Mouse (Mus musculus) kidney, adult 11 months (tissue): ENCODE measurements around the gene Sox12.
"Not testable (repeated sequence)": the region's sequence is repeated elsewhere in the genome, so short reads cannot be mapped to it uniquely, and the experiment has no call there.

Experiments
- DNase-seq: peaks from one replicate; pipeline ENCODE4 v3.0.0; 2022

Gene Sox12

DNA sequence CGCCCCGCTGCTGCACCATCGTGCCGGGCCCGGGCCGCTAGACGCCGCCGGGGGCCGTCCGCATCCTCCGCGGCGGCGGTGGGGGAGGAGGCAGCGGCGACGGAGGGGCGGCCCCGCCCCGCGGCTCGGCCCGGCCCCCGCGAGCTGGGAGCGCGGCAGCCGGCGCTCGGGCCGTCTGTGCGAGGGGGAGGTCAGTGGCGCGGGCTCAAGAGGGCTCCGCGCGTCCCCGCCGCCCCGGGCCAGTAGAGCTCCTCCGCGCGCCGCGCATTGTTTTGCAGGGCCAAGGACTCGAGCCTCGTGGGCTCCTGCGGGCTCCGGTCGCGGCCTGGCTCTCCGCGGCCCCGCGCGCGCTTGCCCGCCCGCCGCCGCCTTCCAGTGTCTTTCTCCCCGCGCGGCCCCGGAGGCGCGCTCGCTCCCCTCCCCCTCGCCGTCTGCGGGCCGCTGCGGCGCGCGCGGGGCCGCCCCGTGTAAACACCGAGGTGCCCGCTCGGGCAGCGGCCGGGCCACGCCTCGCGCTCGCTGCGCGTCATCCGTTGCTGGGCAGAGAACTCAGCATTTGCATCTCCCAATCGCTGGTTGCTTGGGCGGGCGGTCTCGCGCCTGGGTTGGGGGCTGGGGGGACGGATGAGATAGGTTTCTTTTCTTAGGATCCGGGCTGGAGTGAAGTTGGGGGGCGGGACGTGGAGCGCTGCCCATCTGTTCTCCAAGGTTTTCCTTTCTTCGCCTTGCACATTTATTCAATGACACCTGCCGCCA, at the start of gene Sox12:
TSS of gene Sox12 (minus strand) at position 384 of the 756 bp plus-strand sequence.
- DNase-seq, result peak; percentile 93

DNA sequence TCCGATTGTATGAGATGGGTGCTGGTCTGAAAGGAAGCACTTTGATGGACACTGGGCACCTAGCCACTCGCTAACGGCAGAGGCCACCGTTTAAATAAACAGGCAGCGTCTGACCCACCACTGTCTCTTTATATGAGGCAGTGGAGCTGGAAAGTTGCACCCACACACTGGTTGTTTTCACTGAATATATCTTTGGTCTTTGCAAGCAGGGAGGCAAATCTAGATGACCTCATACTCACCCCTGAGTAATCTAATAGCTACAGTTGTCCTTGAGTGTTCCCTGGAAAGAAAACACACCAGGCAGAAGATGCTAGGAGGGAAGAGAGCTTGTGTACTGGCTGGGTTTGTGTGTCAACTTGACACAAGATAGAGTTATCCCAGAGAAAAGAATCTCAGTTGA, 49.6 kb upstream of the Sox12 start:
- DNase-seq, result no peak

DNA sequence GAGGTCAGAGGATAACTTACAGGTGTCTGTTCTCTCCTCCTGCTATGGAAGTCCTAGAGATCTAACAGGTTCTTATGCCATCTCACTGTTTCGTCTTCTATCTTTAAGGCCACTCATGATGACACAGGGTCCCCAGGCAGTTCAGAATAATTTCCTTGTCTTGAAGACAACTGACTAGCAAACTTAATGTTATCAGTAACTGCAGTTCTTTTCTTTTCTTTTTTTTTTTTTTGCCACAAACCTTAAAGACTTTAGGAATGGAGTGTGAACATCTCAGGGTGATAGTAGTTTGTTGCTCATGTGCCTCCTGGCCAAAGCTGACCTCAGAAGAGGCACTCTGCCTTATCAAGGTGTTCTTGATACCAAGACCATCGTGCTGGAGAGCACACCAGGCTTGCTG, 48.8 kb upstream of the Sox12 start:
- no peak for DNase-seq

DNA sequence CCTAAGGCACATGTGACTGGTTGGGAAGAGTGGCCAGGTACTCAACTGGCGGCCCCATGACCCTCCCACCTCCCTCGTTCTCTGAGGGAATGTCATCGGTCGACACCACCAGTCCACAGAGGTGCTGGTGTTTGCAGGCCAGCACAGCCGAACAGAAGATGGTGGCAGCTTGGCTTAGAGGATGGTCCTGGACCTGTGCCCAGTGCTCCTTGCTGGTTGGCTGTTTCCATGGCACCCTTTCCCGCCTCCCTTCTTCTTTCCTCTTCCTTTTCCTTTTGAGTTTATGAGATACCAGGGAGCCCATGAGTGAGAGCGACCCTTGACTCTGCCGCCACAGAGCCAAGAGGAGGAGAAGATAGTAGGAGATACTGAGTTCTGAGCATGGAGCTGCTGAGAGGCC, 45.4 kb upstream of the Sox12 start:
- no peak for DNase-seq

DNA sequence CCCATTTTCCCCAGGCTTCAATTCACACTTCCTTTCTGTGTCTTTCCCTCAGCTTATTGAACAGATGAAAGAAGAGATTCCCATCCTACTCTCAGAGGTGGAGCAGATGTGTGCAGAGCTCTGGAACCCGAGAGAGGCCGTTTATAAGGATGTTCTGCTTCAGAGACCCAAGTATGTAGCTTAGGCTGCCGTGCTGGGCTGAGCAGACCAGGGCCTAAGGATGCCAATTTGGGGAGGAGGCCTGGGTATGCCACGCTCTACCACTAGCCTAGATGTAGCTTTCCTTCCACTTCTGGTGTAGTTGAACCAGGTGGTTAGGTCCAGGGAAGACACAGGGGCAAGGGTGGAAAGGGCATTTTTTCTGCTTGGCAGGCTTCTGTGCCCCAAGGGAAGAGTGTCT, 44.5 kb upstream of the Sox12 start:
- no peak for DNase-seq

DNA sequence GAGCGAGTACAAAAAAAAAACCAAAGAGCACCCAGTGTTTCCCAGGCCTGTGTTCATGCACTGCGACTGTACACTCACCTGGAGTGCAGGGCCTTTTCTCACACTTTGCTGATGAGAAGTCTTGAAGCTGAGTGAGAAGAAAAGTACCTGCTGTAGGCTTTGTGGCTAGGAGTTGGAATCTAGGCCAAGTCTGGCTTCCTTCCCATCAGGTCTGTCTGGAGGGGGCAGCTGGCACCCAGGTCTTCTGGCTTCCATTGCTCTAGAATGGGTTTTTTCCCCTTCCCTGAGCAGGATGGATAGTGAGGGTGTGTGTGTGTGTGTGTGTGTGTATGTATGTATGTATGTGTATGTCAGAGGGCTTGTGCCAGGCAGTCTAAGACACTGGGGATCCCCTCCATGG, 42.0 kb upstream of the Sox12 start:
- DNase-seq, result no peak

DNA sequence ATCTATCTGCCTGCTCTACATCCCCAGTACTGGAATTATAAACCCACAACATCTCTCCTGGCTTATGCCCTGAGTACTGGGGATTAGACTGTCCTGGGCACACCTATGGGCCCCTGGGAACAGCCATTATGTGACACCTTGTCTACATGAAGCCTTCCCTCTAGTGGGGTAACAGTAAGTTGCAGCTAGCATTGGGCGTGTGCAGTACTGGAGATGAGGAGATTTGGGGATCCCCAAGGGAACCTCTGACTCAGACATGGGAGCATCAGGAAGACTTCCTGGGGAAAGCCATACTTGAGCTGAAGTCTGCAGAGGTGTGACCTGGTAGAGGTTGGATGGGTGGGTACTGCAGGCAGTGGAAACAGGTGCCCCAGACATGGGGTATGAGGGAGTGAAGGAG, 41.1 kb upstream of the Sox12 start:
- DNase-seq, result no peak

DNA sequence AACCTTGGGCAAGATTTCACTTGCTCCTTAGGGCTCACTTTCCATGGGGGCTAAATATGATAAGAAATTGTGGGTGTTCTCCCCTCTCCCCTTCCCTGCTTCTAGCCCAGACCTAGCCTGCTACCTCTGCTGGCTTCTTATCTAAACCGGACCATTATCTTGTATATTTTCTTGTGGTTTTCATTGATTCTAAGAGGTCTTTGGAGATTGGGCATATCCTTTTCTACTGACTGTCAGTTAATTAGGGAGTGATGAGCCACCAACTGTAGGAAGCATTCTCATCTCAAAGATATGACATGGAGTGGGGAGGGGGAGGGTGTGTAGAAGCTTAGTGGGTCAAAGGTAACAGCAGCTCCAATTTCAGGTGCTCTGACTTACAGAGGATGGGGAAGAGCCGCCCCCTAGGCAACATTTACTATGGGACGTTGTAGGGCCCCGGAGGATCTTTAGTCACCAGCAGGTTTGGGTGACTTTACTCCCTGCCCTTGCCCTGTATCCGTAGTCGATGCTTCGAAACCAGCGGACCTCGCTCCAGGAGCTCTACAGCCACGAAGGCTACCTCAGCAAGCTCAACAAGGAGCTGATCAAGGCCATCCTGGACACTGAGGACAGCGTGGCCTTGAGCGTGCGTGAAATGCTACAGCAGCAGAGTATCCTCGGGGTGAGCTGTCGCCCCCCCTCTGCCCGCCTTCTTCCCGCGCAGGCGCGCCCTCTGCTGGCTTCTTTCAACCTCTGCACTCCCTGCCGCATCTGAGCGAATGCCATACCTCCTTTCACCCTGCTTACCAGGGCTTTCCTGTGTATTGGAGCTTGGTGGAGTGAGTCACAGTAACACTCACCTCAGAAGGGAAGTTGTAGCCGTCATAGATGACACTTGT, 39.4 kb upstream of the Sox12 start:
- DNase-seq, result peak; percentile 68

DNA sequence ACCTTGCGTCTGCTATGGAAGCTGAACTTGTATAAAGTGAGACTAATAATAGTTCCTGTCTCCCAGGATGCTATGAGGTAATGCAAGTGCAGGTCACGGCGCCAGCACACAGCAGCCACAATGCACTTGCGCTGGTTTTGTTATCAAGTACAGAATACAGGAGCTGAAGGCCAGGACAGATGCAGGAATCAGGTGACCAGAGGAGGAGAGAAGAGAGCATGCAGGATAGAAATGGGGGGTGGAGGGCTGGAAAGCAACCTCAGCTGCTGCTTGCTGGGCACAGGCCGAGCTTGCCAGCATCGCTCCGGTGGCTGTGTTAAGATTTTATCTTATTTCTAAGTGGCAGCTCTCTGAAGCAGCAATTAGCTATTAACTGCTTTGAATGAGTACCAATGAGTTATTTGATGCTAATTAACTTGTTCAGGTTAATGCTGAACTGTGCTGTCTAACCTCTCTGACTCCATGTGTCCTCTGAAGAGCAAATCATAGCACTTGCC, 38.6 kb upstream of the Sox12 start:
- DNase-seq, result peak; percentile 58

DNA sequence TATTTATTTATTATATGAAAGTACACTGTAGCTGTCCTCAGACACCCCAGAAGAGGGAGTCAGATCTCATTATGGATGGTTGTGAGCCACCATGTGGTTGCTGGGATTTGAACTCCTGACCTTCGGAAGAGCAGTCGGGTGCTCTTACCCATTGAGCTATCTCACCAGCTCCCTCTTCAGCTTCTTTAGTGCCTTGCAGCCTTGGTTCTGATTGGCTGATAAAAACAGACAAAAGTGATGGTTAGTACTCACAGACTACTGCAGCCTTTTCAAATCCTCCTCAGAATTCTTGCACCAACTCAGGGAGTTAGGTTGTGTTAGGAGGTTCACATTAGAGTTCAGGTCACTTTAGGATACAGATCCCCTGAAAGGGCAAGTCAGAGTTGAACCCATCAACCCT, 30.6 kb upstream of the Sox12 start:
- not testable (repeated sequence) for DNase-seq

DNA sequence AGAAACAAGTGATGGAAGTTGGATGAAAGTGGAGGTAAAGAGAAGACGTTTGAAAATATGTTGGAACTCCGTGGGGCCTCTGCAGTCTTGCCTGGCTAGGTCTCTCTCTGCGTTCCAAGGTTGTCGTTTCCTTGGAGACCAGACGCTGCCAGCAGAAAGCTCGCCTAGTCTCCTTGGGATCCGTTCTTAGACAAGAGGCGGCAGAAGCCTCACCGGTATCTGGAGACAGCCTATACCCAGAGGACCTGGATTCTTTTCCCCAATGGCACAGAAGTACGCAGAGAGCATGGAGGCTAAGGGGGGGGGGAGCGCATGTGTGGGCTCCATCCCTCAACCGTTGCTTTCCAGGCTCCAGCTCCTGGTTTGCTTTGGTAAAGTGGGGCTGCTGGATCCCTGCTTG, 29.6 kb upstream of the Sox12 start:
- no peak for DNase-seq

DNA sequence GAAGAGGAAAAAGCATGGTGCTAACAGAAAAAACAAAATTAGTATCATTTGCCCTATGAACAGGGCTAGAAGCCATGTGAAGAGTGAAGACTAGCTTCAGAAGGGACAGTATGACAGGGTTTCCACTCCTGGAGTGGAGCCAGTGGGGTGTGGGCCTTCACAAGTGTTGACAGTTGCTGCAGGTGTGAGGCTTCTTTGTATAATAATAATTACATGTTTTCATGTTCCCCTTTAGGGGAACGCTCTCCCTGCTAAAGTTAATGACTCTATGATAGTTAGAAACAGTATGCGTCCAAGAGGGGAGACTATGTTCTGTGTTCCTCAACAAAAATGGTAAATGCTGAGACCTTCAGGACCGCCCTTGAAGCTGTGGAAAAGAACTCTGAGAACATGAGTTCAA, 17.9 kb upstream of the Sox12 start:
- no peak for DNase-seq

DNA sequence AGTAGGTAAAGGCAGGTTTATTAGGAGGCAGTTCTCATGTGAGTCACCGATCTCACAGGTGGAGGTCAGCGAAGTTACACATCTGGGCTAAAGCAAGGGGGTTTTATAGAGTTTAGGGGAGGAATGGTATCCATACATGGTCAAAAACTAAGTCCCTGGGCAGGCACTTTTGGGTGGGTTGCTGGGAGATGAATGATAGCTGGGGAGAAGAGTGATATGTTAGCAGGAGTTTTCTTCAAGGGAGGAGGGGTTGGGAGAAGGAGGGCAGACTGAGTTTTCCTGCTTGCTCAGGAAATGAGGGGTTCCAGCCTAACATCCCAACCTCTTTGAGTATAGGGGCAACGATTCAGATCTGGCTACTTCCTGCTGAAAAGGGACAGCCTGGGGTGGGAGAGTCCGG, 17.4 kb upstream of the Sox12 start, which contains the start of gene 6820408C15Rik:
TSS of gene 6820408C15Rik (plus strand) at position 301 of the 400 bp plus-strand sequence.
- DNase-seq, result no peak

DNA sequence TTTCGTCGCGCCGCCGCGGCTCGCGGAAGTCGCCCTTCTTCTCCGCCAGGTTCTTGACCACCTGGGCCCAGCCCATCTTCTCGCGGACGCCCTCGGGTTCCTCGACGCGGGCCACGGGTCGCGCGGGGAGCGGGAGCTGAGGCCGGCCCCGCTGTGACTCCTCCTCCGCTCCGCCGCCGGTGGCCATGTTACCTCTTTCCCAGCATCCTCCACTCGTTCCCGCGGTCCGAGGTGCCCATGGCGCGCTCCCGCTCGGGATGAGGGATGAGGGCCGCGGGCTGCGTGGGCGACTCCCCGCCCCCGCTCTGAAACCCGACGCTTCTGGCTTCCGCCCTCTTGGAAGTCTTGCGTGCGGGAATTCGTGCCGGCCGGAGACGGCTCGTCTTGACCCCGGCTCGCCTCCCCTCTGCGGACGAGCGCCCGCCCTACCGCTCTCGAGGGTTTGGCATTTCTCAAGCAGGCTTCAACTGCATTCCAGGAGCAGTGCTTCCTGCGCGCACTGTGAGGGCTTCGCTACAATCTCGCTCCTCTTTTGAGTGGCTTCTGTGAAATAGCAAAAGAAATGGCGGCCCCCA, 16.8 kb upstream of the Sox12 start, which contains the start of gene Zcchc3:
TSS of gene Zcchc3 (minus strand) at position 437 of the 575 bp plus-strand sequence.
- peak; percentile 88 for DNase-seq

DNA sequence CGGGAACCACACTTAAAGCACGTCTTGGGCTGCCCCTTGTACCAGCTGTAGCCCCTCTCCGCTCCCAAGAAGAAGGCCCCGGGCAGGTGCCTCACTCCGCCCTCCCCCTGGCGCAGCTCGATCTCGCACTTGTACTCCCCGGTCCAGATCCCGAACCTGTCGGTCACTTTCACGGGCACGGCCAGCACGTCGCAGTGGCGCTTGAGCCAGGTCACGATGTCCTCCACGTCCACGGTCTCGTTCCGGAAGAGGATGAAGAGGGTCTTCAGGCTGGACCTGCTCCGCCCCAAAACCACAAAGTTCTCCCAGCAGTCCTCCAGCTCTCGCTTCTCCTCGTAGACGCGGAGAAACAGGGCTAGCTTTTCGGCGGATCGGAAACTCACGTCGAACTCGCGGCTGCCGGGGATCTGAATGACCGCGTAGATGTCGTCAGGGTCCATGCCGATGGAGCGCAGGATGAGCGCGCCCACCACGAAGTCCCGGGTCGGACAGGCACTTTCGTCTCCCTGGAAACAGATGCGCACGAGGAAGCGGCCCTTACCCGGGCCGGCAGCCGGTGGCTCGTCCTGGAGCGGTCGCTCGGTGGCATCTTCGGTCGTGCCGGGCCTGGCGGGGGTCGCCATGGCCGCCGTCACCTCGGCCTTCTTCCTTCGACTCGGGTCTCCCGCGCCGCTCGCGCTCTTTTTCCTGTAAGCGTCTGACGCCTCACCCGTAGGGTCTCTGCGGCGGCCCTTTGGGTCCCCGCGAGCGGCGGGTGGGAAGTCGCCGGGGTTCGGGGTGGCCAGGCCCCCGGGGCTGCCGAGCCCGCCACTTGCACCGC, 16.1 kb upstream of the Sox12 start:
- no peak for DNase-seq

DNA sequence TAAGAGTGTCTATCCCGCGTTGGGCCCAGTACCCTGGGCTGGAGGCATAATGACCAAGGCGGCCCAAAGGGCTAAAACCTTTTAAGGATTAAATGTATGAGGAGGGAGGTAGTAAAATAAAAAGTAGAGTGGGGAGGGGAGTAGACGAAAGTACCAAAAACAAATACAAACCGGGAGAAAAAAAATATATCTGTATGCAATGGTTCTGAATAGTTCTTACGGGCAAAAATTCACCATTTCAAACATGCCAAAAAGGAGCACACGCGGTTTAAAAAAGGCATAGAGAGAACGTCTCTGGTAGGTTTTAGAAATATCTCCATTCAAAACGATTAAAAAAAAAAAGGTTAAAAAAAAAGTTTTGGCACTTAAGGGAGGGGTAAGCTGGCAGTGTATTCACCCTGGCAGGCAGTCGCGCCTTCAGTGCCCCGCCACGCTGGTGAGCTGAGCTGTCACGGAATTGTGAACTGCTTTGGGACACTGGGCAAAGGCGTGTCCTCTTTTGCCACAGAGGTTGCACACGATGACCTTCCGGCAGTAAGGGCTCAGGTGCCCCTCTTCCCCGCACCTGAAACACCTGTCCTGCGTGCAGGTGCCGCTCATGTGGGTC, 15.4 kb upstream of the Sox12 start:
- DNase-seq, result peak; percentile 57

DNA sequence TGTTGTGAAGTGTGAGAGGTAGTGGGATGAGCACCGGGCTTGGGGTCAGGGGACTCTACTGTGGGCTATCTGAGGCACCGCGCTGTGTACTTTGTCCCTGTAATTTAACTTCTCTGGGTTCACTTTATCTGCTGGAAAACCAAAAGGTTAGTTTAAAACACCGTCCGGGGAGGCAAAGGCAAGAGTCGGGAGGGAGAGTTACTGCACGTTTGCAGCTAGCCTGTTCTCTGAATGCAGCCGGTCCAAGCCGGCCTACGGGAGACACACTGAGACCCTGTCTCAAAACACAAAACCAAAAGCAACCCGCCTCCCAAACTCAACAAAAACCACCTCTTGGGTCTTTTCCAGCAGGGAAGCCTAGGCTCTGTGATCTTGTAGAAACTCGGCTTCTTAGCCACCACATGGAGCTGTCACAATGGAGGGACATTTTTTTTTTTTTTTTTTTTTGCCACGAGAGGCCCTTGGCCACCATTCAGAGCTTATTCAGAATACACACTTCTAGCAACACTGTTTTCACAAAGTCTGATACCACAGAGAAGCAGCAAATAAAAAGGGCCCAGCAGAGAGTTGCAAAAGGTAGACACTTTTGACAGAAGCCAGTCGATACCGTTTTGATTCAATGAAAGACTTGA, 14.8 kb upstream of the Sox12 start:
- DNase-seq, result no peak

DNA sequence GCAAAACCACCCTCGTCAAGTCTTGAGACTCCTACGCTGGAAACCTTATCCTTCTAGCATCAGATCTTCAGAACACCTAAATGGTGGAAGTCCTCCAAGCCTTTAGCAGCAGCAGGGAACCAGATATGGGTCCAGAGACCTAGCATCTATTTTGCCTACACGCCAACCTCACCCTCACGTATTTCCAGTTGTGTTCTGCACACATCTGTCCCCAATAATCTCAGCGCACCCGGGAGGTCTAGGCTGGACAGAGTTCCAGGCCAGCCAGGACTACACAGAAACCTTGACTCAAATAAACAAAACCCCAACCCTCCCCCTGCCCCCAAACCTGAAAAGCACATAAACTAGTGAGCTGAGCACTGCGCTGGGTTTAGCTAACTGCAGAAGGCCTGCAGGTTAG, 13.6 kb upstream of the Sox12 start:
- no peak for DNase-seq

DNA sequence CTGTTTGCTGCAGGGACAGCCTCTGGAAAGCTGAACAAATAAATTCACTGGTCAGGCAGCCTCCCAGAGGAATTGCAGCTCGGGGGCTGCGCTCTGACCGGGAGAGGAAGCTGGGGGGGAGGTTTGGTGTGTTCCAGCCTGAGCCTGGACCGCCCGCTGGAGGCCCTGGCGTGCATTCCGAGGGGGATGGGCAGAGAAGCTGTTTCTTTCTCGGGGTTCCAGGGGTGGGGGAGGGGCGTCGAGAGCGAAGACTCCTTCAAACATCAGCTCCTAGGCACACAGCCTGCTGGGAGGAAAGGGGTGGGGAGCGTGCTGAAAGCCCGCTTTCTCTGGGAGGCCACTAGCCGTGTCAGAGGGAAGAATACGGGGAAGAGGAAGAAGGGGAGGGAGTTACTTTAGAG, 13.1 kb upstream of the Sox12 start:
- peak; percentile 74 for DNase-seq

DNA sequence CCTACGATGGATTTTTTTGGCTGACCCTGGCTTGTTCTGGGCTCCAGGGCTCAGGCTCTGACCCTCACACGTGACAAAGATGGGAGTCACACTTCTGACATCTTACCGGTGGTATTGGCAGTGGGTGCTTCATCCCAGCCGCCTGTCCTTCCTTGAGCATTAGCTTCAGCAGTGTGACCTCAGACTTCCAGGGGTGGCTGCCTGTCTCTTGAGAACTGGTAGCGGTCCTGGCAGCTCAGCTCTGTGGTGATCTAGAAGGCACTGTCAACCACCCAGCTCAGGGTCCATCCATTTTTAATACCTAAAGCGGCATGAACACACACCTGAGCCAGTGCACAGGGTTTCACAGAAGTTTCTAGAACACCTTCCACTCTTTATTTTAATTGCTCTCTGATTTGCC, 11.9 kb upstream of the Sox12 start:
- no peak for DNase-seq

DNA sequence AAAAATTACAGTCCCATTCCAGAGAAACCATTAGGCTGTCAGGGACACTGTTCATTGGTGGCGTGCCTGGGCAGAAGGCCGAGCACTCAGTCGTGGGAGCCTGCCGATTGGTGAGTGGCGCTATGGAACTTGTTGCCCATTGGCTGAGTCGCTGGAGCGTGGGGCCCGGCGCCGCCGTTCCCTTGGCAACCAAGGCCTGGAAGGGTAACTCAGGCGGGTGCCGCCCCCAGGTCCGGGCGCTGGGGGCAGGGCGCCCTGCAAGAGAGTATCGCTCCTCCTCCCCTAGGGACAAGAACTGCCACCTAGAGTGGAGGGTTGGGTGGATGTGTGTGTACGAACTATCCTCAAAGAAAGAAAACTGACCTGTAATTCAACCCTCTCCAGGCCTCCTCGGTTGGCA, 8.3 kb upstream of the Sox12 start:
- DNase-seq, result peak; percentile 97

DNA sequence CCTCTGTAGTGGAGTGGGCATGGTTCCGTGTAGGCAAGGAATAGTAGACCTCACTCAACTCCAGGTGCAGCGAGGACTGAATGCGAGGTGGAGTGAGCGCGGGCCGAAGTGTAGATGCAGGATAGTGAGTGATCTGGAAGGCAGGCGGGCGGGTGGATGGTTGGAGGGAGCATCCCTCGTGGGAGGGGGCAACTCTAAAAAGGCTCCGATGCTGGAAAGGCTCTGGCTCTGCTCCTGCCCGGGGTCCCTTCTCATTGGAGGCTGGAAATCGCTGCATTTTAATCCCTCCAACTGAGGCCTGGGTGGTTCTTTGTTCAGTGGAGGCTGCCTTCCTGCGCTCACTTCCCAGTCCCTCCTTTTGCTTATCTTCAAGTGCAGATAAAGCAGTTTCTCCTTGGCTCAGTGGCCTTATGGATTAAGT, 1.3 kb upstream of the Sox12 start:
- no peak for DNase-seq
